In genomic region chr1:184046070-184046677, GRCm38 (mm10) we compare ENCODE assay signal across 12 mouse cellular contexts. TPM values are rescaled to one million over a fixed set of nuclear protein-coding genes. Genes with fewer than 3 reads are reported as not detected.
DNase-seq lines count a peak whose midpoint lies in the region; ATAC-seq lines count a peak whose summit lies in the region.
"Had no signal": no experiment of that assay in that cellular context is flagged by ENCODE, and none has a peak within 500 bp of the region (broad histone marks: within the 10 kb centered on the region; RNA-seq: fewer than 3 reads in every experiment).

No protein-coding gene starts in this region.

- H3K4me2 ChIP-seq in midbrain, embryonic 11.5 days: no peak overlapping the region
- no peak overlapping the region for H3K4me2 ChIP-seq in midbrain, embryonic 15.5 days

- H3K27me3 ChIP-seq in midbrain, embryonic 11.5 days (ENCODE audit: control insufficient read depth, insufficient read depth, low read length): no peaks in the 10 kb centered on the region
- H3K27me3 ChIP-seq in midbrain, embryonic 15.5 days (replicated peaks): no peaks in the 10 kb centered on the region

- peak; percentile 69 for DNase-seq in midbrain, embryonic 11.5 days (ENCODE audit: low spot score, missing footprints)
- peak; percentile 69 for DNase-seq in embryo, embryonic 11 days
- DNase-seq in induced T-regulatory cell, adult 2 months (ENCODE audit: low read depth): peak; percentile 62
- DNase-seq in thymus, postnatal 14 days: peak; percentile 71
- no peak for DNase-seq in ovary, postnatal 36 days (ENCODE audit: low spot score)
- no peak for DNase-seq in adrenal gland, adult 2 months
- DNase-seq in left cerebral cortex, adult 9 months (ENCODE audit: low spot score in 2 of 2): no peak
- DNase-seq: kidney, postnatal 14 days had no signal

- H3K4me1 ChIP-seq in midbrain, embryonic 11.5 days (ENCODE audit: control insufficient read depth, insufficient read depth, low read length): no peaks in the 10 kb centered on the region
- H3K4me1 ChIP-seq in midbrain, embryonic 15.5 days: no peaks in the 10 kb centered on the region

- H3K9me3 ChIP-seq in midbrain, embryonic 11.5 days (ENCODE audit: control insufficient read depth, low read length): no peaks in the 10 kb centered on the region
- H3K9me3 ChIP-seq in midbrain, embryonic 15.5 days: no peaks in the 10 kb centered on the region
- H3K9me3 ChIP-seq: heart, embryonic 10.5 days had no signal

- H3K9ac ChIP-seq in midbrain, embryonic 11.5 days (ENCODE audit: low read length): no peak overlapping the region
- no peak overlapping the region for H3K9ac ChIP-seq in midbrain, embryonic 15.5 days

- no peaks in the 10 kb centered on the region for H3K36me3 ChIP-seq in midbrain, embryonic 11.5 days (ENCODE audit: control insufficient read depth, insufficient read depth, low read length)
- no peaks in the 10 kb centered on the region for H3K36me3 ChIP-seq in midbrain, embryonic 15.5 days (replicated peaks)
- H3K36me3 ChIP-seq: heart, embryonic 10.5 days had no signal

- 63% methylated on average over 6 of the region's 6 CpGs for WGBS in midbrain, embryonic 11.5 days
- WGBS in midbrain, embryonic 15.5 days: 61% methylated on average over 6 of the region's 6 CpGs

- ATAC-seq in midbrain, embryonic 11.5 days (ENCODE audit: low FRiP score): no peak
- ATAC-seq in midbrain, embryonic 15.5 days (replicated peaks): no peak
- ATAC-seq: hindbrain, embryonic 16.5 days; midbrain, embryonic 16.5 days had no signal

- H3K27ac ChIP-seq in midbrain, embryonic 11.5 days (ENCODE audit: low read depth, low read length): no peak overlapping the region
- no peak overlapping the region for H3K27ac ChIP-seq in midbrain, embryonic 15.5 days
- H3K27ac ChIP-seq: heart, embryonic 10.5 days had no signal

- no peak overlapping the region for H3K4me3 ChIP-seq in midbrain, embryonic 11.5 days (ENCODE audit: low read depth, low read length)
- no peak overlapping the region for H3K4me3 ChIP-seq in midbrain, embryonic 15.5 days
- H3K4me3 ChIP-seq: heart, embryonic 10.5 days had no signal

RNA-seq across cellular contexts. Expression of gene 1700056E22Rik, which starts 12.1 kb away (rescaled TPM):
- 1.4 and 2.0 TPM in 2 replicates for polyA plus RNA-seq in midbrain, embryonic 11.5 days (2014; fragmentation: Nextera tagmentation; extraction: Ambion mirVana)
- 0.84 and 1.2 TPM in 2 replicates for polyA plus RNA-seq in midbrain, embryonic 15.5 days (2015; fragmentation: Nextera tagmentation; extraction: Ambion mirVana)
- 1 to 10 TPM; 1.6 to 3.4 TPM for total RNA-seq in adrenal gland, adult 2 months (2021)
- polyA plus RNA-seq in adrenal gland, adult 2 months (2012; rRNA removed): 7.0 and 13.6 TPM in 2 replicates

RNA-seq across cellular contexts. Expression of gene Dusp10, which starts 33.1 kb away (rescaled TPM):
- 9.0 and 10.4 TPM in 2 replicates for polyA plus RNA-seq in midbrain, embryonic 11.5 days (2014; fragmentation: Nextera tagmentation; extraction: Ambion mirVana)
- polyA plus RNA-seq in midbrain, embryonic 15.5 days (2015; fragmentation: Nextera tagmentation; extraction: Ambion mirVana): 4.9 and 5.2 TPM in 2 replicates
- total RNA-seq in adrenal gland, adult 2 months (2021): 10 to 100 TPM; 15.8 to 24.2 TPM
- 17.8 and 33.3 TPM in 2 replicates for polyA plus RNA-seq in adrenal gland, adult 2 months (2012; rRNA removed)

Comparison
In these comparisons a context has a peak if more than half of its experiments do, and no peak if none do; other contexts are left out.
1. DNase-seq: peak in midbrain, embryonic 11.5 days (single experiment), embryo, embryonic 11 days (single experiment), induced T-regulatory cell, adult 2 months (single experiment) and thymus, postnatal 14 days (single experiment); none in ovary, postnatal 36 days (single experiment), adrenal gland, adult 2 months (single experiment) and left cerebral cortex, adult 9 months (0 of 2).